Mouse (Mus musculus): ENCODE measurements around the gene Gm49320. TPM values are rescaled to one million over a fixed set of nuclear protein-coding genes. Genes with fewer than 3 reads are reported as not detected.

Gm49320 gene
- total RNA-seq (2023) = not detected

DNA sequence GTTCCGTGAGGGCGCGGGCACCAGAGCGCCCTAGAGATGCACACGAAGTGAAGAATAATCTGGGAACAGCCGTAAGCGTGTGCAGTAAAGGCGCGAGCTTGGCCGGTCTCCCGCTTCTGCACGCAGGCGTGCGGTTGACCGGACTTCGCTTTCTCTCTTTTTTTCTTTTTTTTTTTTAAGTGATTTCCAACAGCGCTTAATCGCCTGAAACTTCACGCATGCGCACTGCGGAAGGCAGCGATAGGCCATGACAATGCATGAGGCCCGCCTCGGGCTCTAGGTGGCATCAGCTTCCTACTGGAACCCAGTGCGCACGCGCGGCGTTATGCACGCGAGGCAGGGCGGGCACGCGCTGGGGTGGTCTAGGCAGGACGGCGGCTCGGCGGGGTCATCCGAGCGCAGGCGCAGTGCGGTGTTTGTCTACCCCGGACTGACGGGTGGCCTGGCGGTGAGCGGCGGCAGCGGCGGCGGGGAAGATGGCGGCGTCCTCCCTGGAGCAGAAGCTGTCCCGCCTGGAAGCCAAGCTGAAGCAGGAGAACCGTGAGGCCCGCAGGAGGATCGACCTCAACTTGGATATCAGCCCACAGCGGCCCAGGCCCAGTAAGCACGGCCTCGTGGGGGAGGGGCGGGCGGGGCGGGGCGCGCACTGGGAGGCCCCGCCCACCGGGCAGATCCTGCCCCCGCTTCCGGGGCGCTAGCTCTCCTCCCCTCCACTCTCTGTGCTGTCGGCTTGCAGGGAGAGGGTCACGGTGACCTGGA, at the start of gene Gm49320, which contains the start of gene Map2k7:
TSS of gene Gm49320 (plus strand) at position 432 of the 759 bp plus-strand sequence.
TSS of gene Map2k7 (plus strand) at position 307 of the 759 bp plus-strand sequence.

GRCm38 (mm10) chr8:4216791-4217621, 21.7 kb upstream of the Gm49320 start, which contains the start of gene Prr36:
Gene Prr36 (minus strand): TSS chr8:4217459.

DNA sequence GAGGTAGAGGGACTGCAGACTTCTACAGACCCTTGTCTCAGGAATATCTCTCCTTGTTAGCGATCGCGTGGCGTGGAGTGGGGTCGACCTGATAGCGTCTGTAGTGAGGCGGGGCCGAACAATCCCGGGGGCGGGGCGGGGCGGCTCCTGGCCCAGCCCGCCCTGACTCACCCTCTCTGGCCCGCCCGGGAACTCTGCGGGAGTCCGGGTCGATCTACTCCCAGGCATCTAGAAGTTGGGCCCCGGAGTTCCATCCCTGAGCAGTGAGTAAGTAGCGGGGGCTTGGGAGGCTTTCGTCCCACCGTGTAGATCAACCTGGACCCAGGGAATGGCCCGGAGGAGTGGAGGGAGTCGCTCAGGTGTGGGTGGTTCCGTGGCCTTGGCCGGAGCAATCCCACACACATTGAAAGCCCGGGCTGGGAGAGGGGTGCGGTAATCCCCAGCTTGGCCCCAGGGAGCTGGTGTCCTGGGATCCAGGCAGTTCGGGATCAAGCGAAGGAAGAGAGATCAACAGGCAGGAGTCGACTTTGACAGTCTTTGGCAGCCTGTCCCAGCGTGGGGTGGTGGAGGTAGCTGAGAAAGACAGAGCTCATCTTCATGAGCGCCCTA, 11.8 kb upstream of the Gm49320 start, which contains the start of gene Lrrc8e:
TSS of gene Lrrc8e (plus strand) at position 89 of the 609 bp plus-strand sequence.

DNA sequence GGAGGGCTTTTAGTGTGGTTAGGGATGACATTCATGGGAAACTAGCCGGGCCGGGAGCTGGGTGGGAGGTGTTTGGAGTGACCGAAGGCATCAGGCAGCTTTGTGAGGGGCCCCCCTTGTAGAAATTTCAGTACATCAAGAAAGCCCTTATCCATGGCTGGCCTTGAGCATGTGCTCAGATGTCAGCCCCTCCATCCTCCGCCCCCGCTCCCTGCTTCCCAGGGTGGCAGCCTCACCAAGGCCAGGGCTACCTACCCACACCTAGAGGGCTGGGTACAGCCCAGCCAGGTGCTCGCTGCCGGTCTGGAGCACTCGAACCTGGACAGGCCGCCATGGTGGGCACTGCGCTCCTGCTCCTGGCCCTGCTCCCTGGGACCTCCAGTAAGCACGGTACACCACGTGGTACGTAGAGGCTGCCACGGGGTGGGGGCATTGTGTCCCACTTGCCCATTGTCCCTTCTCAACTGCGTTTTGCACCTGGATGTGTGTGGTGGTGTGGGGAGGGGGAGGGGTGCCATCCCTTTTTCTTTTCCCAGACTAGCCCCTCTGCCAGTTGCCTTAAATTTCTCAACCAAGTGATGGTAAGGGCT, 9.4 kb downstream of the Gm49320 start, which contains the start of gene Tgfbr3l:
TSS of gene Tgfbr3l (plus strand) at position 264 of the 590 bp plus-strand sequence.

GRCm38 (mm10) chr8:4252934-4253841, 14.5 kb downstream of the Gm49320 start, which contains the start of gene Snapc2:
Gene Snapc2 (plus strand): TSS chr8:4253080.

GRCm38 (mm10) chr8:4259125-4259804, 20.6 kb downstream of the Gm49320 start, which contains the start of gene Ctxn1:
Gene Ctxn1 (minus strand): TSS chr8:4259274.

GRCm38 (mm10) chr8:4275275-4276110, 36.8 kb downstream of the Gm49320 start, which contains the start of gene Timm44:
Gene Timm44 (minus strand): TSS chr8:4275913.

Other genes with a start within 250 kb of the Gm49320 start
- not detected for gene Cd209f, start 133.0 kb upstream of the Gm49320 start, total RNA-seq (2023)
- gene Cd209g, start 104.8 kb upstream of the Gm49320 start, total RNA-seq (2023) = not detected
- 1 to 10 TPM; 9.8 TPM for gene Evi5l, start 72.3 kb upstream of the Gm49320 start, total RNA-seq (2023)
- not detected for gene Prr36, start 21.4 kb upstream of the Gm49320 start, total RNA-seq (2023)
- not detected for gene Lrrc8e, start 12.0 kb upstream of the Gm49320 start, total RNA-seq (2023)
- 10 to 100 TPM; 76.0 to 85.7 TPM for gene Map2k7, start 125 bp upstream of the Gm49320 start, total RNA-seq (2023)
- gene Tgfbr3l, start 9.3 kb downstream of the Gm49320 start, total RNA-seq (2023) = 10 to 100 TPM in 1 of 2 experiments, 1 to 10 TPM in 1; 8.3 to 10.2 TPM
- gene Snapc2, start 14.2 kb downstream of the Gm49320 start, total RNA-seq (2023) = 10 to 100 TPM in 1 of 2 experiments, 1 to 10 TPM in 1; 8.8 to 14.5 TPM
- gene Ctxn1, start 20.4 kb downstream of the Gm49320 start, total RNA-seq (2023) = 1 to 10 TPM in 1 of 2 experiments, under 1 TPM in 1; 0.94 to 1.2 TPM
- gene Timm44, start 37.0 kb downstream of the Gm49320 start, total RNA-seq (2023) = 10 to 100 TPM; 52.5 to 54.7 TPM
- 10 to 100 TPM; 20.0 to 23.1 TPM for gene Ccl25, start 86.3 kb downstream of the Gm49320 start, total RNA-seq (2023)
- gene Elavl1, start 86.5 kb downstream of the Gm49320 start, total RNA-seq (2023) = 10 to 100 TPM; 77.6 to 84.8 TPM

Data from monocyte, adult 59 days (primary cell).